Mouse (Mus musculus) neural tube, postnatal 0 days (tissue): ENCODE results near the gene Arfgap2. TPM values are rescaled to one million over a fixed set of nuclear protein-coding genes. Genes with fewer than 3 reads are reported as not detected.

ENCODE experiments used
- polyA plus RNA-seq: library from polyadenylated mRNA; unstranded; fragments of >200 nt; fragmentation: Nextera tagmentation; extraction: Ambion mirVana; gene quantifications from 2 replicates; pipeline ENCODE4 v1.2.1, GENCODE M21; 2015

The Arfgap2 gene
- 51.3 and 54.3 TPM in 2 replicates for polyA plus RNA-seq

GRCm38 (mm10) chr2:91264711-91265681 lies at the start of gene Arfgap2:
Arfgap2 (plus strand) TSS chr2:91264974.

DNA sequence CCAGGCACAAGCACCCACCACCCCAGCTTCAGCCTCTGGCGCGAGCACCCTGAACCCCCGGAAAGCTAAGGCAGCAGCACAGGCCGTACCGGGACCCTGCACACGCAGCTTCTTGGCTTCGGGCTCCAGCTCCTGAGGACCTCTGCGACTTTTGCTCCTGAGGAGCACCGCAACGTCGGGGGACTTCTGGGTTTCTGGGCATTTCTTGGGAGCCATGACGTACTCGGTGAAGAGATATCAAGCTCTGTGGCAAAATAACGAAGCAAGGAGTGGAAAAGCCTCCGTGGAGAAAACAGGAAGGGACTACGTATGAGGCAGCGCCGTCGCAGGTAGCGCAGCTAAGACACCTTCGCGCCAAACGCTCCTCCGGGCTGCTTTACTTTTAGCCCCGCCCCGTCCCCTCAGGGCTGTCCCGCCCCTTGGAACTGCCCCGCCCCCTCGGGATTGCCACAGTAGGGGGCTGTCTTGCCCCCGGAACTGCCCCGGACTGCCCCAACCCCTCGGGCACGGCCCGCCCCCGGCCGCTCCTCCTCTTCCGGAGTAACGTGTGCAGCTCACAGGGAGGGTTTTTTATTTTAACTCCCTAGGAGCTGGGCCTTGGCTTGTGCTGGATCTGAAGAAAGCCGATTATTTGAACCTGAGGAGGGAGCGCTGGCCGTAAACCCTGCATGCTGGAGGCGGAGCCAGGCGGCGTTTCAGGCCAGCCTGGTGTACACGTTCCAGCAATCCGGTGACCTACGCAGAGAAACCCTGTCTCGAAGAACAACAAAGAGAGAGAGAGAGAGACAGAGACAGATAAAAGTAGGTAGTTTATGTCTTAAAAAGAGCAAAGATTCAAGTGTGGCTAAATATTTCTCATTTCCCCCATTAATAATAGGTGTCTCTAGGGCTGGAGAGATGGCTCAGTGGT lies 27.9 kb upstream of the Arfgap2 start, which contains the start of gene Ddb2:
Ddb2 (minus strand) TSS at position 382 of the 910 bp plus-strand sequence.

DNA sequence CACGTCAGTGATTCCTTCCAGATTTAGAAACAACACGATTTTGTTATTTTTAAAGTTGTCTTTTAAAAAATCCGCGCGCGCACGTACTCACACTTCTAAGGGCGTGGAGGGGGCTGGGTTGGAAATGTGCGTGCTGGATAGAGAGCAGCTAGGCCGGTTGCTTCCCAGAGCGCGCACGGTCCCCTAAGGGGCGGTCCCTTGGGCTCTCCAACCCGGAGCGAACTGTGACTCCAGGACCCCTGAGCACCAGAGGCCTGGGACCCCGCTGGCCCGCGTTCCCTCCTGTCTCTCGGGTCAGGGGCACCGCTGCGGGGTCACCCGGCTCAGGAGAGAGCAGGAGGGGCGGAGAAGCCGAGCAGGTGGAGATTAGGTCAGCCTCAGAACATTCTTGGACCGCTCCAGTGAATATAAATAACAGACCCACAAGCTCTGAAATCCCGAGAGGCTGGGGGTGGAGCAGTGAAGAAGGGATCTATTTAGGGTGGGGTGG lies 9.1 kb upstream of the Arfgap2 start, which contains the start of gene Pacsin3:
Pacsin3 (plus strand) TSS at position 294 of the 490 bp plus-strand sequence.

Other genes with a start within 250 kb of the Arfgap2 start
- 1.3 and 1.5 TPM in 2 replicates for gene Rapsn, start 229.4 kb upstream of the Arfgap2 start, polyA plus RNA-seq
- 229 and 245 TPM in 2 replicates for gene Psmc3, start 211.0 kb upstream of the Arfgap2 start, polyA plus RNA-seq
- 28.0 and 30.3 TPM in 2 replicates for gene Slc39a13, start 194.6 kb upstream of the Arfgap2 start, polyA plus RNA-seq
- gene Spi1, start 182.6 kb upstream of the Arfgap2 start, polyA plus RNA-seq, result 7.3 and 7.9 TPM in 2 replicates
- gene Mybpc3, start 146.8 kb upstream of the Arfgap2 start, polyA plus RNA-seq, result 0.09 TPM in 1 of 2 replicates, not detected in the other
- 31.9 and 36.3 TPM in 2 replicates for gene Madd, start 81.1 kb upstream of the Arfgap2 start, polyA plus RNA-seq
- 2.1 and 2.5 TPM in 2 replicates for gene Nr1h3, start 62.1 kb upstream of the Arfgap2 start, polyA plus RNA-seq
- gene Acp2, start 62.1 kb upstream of the Arfgap2 start, polyA plus RNA-seq, result 29.8 and 31.3 TPM in 2 replicates
- gene Ddb2, start 28.0 kb upstream of the Arfgap2 start, polyA plus RNA-seq, result 11.7 and 13.5 TPM in 2 replicates
- 28.1 and 28.7 TPM in 2 replicates for gene Pacsin3, start 9.0 kb upstream of the Arfgap2 start, polyA plus RNA-seq
- 124 and 134 TPM in 2 replicates for gene 1110051M20Rik, start 179.7 kb downstream of the Arfgap2 start, polyA plus RNA-seq
- 12.5 and 13.4 TPM in 2 replicates for gene Lrp4, start 192.5 kb downstream of the Arfgap2 start, polyA plus RNA-seq